Mouse (Mus musculus) regulatory T cell (primary cell): ENCODE results near the gene Gpatch1.

Source experiments
- in situ Hi-C: fragments of 300-600 bp; cut with MboI, MseI; formaldehyde crosslinking; loops from one replicate; pipeline ENCODE4 v1.15.1; 2025; ENCODE audit warnings: high pct_unique_total_duplicates

Gene Gpatch1

DNA sequence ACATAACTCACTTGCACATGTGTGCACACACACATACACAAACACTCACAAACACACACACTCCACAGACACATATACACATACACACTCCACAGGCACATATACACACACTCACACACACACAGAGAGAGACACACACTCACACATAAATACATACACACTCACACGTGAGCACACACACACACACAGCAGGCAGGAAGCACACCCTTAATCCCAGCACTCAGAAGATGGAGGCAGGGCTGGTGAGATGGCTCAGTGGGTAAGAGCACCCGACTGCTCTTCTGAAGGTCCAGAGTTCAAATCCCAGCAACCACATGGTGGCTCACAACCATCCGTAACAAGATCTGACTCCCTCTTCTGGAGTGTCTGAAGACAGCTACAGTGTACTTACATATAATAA lies 80.3 kb downstream of the Gpatch1 start:
- in situ Hi-C loops: loop anchor here (5.0 kb wide), 1 partner anchor 89 kb away; no protein-coding TSS in a partner anchor

DNA sequence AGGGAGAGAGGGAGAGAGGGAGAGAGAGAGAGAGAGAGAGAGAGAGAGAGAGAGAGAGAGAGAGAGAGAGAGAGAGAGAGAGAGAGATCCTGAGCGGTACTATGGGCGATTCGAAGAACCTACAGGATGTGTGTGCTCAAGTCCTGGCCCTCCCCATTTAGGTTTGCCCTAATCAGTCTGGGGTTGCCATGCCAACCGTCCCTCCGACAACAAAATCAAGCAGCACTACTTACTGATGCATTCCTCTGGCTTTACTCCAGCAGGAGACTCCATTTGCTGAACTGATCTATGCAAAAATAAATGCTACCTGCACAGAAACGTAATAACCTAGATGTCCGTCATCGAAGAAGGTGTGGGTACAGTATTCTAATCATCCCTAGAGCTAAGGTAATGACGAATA lies 82.9 kb downstream of the Gpatch1 start:
- in situ Hi-C loops: loop anchor here (5.0 kb wide), 1 partner anchor 92 kb away; no protein-coding TSS in a partner anchor

DNA sequence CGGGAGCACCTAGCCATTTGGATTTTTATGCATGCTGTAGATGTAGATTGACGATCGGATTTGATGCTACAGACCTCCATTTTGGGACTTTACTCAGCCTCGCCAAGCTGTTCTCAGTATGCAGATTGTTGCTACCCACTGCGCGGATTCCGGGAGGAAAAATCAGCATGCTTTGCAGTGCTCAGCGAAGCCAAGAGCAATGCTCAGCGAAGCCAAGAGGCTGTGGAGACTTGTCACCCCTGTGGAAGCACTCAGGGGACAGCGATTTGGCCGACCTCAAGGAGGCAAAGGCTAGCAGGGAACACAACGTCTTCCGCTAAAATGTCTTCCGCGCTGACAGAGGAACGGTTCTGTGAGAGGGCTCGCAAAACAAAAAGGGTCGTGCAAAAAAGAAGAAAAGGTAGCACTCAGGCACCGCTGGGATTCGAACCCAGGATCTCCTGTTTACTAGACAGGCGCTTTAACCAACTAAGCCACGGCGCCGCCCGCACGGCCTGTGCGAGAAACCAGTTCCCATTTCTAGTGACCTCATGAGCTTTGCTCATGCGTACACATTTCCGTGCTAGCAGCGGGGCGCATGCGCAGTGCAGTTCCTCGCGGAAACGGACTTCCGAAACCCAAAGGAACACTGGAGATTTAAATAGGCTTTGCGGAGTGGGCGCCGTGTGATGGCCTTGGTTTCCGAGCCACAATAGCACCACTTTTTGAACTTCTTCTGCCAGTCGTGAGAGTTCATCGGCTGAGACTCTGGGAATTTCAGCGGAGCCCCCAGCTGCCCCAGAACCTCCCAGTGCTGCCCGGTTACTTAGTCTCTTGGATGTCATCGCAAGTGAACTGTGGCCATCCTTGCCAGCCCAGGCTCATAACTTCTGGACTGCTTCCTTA lies 83.6 kb downstream of the Gpatch1 start:
- in situ Hi-C loops: loop anchor here (5.0 kb wide), 1 partner anchor 93 kb away; no protein-coding TSS in a partner anchor

DNA sequence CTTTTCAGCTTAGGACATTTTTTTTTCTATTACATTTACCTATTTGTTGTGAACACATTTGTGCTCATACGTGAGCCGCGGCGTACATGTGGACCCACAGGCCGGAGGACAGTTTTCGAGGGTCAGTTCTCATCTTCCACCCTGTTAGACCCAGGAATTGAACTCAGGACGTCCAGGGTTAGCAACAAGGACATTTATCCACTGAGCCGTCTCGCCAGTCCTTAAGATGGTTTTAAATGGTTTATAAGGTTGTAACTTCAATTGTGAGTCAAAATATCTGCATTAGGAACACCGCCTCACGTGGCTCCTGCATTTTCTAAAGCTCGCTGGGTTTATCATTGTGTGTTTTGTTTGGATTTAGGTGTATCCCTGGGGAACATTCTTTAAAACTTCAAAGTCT lies 84.4 kb downstream of the Gpatch1 start:
- in situ Hi-C loops: no loop called here

DNA sequence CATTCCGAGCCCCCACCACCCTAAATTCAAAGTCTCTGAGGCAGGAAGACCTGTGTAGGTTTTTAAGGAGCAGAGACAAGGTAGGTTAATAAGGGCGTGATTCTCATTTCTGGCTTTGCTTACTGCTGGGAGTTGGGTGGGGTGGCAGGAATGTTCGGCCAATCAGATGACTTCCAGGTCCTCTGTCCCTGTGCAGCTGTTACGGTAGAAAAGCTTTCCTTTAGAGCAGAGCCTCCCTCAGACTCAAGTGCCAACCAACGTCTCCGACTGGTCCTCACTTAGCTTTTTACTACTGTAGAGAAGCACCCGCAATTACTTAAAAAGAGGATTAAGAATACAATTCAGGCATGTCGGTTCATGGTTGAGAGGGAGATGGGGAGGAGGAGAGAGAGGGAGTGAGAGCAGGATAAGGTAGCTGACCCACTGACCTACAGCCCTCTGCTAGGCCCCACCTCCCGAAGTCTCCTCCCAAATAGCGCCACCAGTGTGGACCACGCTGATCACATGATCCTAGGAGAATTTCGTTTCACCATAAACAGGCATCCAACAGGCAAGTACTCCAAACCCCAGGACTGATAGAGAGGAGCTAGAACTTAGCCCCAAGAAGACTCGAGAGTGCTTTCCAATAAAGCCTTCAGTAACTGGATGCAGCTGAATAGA lies 85.3 kb downstream of the Gpatch1 start:
- in situ Hi-C loops: no loop called here

DNA sequence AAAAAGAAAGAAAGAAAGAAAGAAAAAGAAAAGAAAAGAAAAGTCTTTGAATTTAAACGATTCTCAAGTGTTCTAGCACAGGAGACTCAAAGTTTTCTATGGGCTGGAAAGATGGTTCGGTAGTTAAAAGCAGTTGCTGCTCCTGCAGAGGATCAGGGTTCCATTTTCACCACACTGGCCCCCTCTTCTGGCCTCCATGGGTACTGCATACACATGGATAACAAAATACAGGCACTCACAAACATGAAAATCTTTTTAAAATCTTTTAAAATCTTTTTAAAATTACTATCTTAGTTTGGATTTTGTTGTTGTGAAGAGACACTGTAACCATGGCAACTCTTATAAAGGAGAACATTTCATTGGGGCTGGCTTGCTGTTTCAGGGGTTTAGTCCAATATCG lies 87.9 kb downstream of the Gpatch1 start:
- in situ Hi-C loops: no loop called here
